Mouse (Mus musculus): ENCODE results near the gene Cmc2. TPM values are rescaled to one million over a fixed set of nuclear protein-coding genes. Genes with fewer than 3 reads are reported as not detected.

Cmc2 gene
- polyA plus RNA-seq, 1 experiment from 2014 or later: 86.6 TPM

Other genes starting within 250 kb of the Cmc2 start
- 6.9 and 7.2 TPM in 2 replicates for gene Cdyl2, start 188.5 kb downstream of the Cmc2 start, polyA plus RNA-seq (2015; fragmentation: Nextera tagmentation; extraction: Ambion mirVana)
- 45.7 and 46.5 TPM in 2 replicates for gene Cenpn, start 275 bp upstream of the Cmc2 start, polyA plus RNA-seq (2015; fragmentation: Nextera tagmentation; extraction: Ambion mirVana)
- gene Atmin, start 21.9 kb upstream of the Cmc2 start, polyA plus RNA-seq (2015; fragmentation: Nextera tagmentation; extraction: Ambion mirVana): 12.1 and 13.0 TPM in 2 replicates
- gene 1700030J22Rik, start 57.5 kb upstream of the Cmc2 start, polyA plus RNA-seq (2015; fragmentation: Nextera tagmentation; extraction: Ambion mirVana): 2.4 and 2.8 TPM in 2 replicates
- gene Gcsh, start 72.1 kb upstream of the Cmc2 start, polyA plus RNA-seq (2015; fragmentation: Nextera tagmentation; extraction: Ambion mirVana): 113 TPM in 2 replicates
- gene Pkd1l2, start 161.0 kb upstream of the Cmc2 start, polyA plus RNA-seq (2015; fragmentation: Nextera tagmentation; extraction: Ambion mirVana): not detected in 2 replicates
- 0.52 and 0.72 TPM in 2 replicates for gene Bco1, start 174.4 kb upstream of the Cmc2 start, polyA plus RNA-seq (2015; fragmentation: Nextera tagmentation; extraction: Ambion mirVana)
- gene Gan, start 236.7 kb upstream of the Cmc2 start, polyA plus RNA-seq (2015; fragmentation: Nextera tagmentation; extraction: Ambion mirVana): 2.1 and 2.3 TPM in 2 replicates